Mouse (Mus musculus) embryo, embryonic 10.5 days (tissue): Measurements from ENCODE around the gene Cacna1e.
A peak's percentile ranks its signal among the peaks of the same experiment; 100 is the strongest.

ENCODE experiments used
- DNase-seq: peaks from one replicate; pipeline ENCODE4 v3.0.0-alpha.2; 2015; ENCODE audit warnings: low spot score

The Cacna1e gene

DNA sequence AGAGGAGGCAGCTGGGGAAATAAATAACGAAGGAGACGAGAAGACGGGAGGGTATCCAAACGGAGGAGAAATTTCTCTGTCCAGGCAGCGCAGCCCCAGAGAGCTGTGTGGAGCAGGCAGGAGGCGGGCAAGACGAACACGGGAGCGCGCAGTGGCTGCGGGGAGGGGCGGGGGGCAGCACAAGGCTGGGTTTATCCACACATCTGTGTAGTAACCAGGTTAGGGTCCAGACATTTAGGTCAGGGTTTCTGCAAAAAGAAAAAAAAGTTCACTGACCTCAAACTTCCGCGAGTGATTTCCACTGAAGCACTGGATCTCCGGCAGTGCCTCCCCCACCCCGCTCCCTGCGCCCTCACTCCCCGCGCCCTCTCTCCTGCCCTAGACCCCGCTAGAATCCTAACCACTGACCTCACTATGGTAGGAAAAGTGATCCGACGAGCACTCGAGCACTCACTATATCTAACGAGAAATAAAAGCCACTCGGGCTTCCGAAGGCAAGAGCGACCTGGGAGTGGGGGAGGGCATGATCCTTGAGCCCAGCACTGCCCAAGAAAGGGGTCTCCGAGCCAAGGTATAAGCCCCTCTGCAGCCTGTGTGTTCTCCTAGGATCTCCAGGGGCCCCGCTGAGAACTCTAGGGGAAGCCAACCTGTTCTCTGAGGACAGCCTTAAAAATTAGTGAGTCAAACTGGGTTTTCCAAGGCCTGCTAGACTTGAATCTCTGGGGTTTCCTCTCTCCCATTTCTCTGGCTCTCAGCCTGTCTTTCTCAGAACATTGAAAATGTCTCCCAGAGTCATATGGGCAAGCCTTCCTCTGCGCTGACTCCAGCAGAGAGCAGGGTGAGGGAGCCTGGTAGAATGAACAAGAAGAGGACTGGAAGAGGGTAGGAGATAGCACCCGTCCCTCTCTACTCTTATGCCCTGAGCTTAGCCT lies at the start of gene Cacna1e:
Gene Cacna1e (minus strand): TSS at position 227 of the 932 bp plus-strand sequence.
- DNase-seq = peak; percentile 61

DNA sequence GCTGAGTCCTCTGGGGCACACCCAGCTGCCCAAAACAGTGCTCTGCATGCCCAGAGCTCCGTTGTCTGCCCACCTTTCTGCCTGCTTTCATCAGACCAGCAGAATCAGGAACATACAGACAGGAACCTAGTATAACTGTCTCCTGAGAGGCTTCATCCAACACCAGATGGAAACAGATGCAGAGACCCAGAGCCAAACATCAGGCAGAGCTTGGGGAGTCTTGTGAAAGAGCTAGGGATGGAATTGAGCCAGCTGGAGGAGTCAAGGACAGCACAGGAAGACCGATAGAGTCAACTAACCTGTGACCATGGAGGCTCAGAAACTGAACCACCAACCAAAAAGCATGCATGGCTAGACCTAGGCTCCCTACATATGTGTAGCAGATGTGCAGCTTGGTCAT lies 34.1 kb upstream of the Cacna1e start:
- no peak for DNase-seq

DNA sequence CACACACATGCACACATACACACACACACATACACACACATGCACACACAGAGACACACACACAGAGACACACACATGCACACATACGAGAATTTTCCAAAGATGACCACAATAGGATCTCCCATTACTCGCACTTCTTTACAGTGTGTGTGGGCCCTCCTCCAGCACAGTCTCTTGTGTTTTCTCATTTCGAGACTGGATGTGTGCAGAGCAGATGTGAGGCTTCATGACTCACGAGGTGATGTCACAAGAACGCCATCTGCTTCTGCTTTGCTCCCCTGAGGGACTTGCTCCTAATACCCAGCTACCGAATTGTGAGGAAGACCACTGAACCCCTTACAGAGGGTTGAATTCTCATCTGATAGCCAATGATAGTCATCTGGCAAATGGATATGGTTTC lies 33.1 kb upstream of the Cacna1e start:
- DNase-seq = peak; percentile 4

DNA sequence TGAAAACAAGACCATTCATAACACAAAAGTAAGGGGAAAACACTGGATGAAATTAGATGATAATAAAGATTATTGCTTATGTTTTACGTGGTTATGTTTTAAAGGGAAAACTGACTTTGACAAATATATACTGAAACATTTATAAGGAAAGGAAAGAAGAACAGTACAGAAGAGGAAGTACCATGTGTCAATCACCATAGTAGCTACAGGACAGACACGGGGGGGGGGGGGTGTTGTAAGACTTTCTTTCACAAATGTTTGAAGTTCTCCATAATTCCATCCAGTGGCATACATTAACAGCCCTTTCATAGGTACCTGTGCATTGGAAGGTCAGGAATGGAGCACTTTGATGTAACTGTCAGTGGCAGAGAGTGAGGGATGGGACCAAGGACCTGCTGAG lies 25.3 kb upstream of the Cacna1e start:
- DNase-seq = no peak

DNA sequence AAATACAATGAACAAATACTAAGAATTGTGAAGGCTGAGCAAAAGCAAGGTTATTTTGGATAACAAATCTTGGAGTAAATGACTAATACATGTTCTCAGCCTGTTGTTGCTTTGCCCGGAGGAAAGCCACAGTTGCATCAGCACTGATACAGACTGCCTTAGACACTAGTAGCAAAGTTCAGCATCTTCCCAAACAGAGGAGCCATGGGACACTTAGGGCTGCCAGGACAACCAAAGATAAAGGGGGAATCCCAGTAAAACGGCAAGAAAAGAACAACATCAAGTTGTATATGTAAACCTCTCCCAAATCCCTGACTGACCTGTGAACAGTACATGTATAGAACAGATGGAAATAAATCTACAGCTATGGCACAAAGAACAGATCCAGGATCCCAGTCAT lies 13.1 kb upstream of the Cacna1e start:
- no peak for DNase-seq

DNA sequence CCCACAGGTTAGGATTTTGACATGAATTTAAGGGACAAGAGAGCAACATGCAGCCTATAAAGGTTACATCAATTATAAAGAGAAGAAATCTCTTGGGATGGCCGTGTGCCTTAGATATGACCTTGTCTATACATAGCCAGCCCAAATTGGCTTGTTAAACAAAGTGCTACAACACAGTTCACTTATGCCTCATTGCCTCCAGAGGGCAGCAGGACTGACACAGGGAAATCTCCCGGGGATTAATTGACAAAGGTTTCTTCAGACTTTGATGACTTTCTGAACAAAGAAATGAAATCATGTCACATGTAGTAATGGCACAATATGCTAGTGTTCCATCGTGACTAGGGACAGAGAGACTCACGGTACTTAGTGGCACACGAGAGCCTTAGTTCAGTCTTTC lies 5.9 kb upstream of the Cacna1e start:
- peak; percentile 14 for DNase-seq

DNA sequence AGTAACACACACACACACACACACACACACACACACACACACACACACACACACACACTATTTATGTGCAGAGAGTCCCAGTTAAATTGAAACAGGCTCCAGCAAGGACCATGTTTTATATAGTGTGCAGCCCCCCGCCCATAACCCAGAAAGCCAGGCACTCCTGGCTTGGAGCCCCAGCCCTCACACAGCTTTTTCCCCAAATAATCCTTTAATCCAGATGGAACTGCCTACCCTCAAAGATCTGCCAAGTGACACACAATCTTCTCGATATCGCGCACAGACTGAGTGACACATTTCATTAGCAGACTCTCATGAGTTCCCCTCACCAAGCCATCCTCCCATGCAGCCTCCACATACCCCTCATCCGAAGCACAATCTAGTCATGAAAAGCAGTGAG lies 4.2 kb upstream of the Cacna1e start:
- DNase-seq = no peak

DNA sequence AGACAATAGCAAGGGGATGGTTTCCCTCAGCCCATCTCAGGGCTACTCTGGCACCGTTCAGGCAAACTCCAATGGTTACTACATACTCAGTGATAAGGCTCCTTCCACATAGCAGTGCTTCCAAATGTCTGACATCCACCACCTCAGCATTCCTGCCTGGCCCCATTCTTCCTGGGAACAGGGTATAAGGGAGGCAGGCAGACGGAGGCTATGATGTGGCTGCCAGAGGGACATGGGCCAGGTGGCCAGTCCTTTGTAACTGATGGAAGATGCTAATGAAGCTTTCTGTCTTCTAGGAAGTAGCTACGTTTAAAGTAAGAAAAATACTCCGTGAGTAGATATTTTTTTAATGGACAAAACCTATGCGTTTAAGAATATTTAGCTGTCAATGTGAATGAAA lies 3.7 kb upstream of the Cacna1e start:
- no peak for DNase-seq

DNA sequence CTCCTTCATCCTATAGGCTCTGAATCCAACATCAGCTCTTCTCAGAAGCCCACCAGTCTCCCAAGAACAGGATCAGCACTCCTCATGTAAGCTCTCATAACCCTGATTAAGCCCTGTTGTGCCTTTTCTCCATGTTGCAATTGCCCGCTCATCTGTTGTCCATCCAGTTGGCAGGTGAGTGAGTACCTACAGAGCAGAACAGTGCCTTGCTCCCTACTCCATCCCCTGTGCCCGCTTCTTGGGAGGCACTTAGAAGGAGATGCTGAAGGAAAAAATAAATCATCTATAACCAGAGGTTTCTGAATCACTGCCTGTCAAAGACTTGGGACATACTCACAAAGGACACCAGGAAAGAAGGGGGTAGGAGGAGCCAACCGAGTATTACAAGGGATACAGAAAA lies 3.2 kb upstream of the Cacna1e start:
- no peak for DNase-seq

DNA sequence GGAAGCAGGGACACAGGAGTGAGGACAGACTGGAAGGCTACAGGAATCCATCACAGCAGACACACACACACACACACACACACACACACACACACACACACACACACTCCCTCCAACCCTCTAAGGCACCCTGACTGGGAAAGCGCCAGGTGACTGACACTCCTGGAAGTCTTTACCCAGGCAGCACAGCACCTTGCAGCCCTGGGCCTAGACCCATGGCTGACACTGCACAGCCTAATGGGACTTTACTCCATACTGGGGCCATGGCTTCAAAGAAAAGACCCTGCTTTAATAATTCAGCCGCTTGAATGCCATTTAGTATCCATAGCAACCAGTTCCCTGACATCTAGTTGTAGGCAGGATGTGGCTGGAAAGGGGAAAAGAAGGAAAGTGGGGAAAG lies 2.3 kb upstream of the Cacna1e start:
- DNase-seq = peak; percentile 64

DNA sequence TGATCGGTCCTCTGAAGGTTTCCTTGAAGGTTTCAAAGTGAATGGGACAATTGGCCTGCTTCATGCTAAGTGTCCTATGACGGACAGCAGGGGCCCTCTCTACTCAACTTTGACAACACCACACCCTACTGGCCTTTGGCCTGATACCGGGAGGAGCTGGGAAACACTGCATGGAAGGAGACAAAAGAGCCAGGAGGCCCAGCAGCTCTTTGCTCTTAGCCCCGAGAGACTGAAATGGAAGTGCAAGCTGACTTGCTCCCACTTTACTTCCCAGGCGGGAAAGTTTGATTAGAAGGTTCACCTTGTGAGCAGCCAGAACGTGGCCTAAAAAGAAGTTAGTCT lies 877 bp upstream of the Cacna1e start:
- peak; percentile 41 for DNase-seq

DNA sequence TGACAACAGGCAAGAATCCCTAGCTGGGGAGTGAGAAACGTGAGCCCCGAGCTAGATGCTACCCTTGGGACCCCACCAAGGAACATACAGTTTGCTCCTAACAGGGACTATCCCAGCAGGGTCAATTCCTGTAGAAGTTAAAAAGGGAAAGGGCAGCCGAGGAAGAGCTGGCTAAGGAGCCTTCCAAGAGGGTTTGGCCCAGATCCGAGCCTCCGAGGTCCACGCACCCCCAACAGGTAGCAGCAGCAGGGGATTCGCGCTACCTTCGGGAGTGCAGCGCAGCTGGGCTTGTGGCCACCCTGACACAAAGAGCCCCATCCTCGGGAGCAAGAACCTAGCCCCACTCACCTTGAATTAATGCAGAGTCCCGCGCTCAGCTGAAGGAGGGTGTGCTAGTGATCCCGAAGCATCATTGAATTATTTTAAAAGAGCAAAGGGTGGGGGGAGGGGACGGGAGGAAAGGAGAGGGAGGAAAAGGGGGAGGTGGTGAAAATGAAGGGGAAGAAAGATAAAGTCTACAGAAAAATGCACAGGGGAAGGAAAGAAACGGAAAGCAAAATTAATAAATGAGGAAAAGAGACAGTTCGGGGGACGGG lies 607 bp downstream of the Cacna1e start:
- DNase-seq = peak; percentile 28

DNA sequence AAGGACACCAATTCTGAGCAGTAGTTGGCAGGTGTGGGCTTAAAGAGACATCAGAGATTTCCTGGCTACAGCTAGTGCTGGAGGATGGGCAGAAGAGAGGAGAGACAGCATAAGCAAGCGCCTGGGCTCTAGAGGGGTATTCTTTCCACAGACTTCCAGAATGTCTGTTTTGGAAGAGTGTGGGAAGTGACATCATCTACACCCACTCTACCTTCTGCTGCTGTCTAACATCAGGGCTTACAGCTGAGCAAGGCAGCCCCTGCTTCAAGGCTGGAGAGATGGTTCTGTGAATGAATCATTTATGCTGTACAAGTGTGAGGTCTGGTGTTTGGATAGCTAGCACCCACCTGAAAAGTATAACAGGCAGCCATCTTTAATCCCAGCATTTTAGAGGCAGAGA lies 18.3 kb downstream of the Cacna1e start:
- no peak for DNase-seq

DNA sequence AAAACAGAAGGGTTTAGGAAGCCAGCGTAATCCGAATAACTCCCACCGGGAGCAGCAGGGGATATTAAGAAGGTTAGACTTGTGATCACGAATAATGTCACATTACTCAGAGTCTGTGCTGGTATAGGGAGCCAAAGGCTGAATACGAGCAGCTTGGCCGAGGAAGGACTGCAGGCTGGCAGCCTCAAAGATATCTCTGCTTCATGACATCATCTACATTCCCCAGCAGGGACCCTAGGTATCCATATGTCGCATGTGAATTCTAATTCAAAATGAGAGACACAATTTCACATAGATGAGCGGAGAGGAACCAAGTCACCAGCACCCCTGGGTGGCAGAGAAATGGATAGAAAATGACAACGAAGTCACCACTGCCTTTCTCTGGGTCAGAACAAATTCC lies 22.9 kb downstream of the Cacna1e start:
- DNase-seq = no peak

DNA sequence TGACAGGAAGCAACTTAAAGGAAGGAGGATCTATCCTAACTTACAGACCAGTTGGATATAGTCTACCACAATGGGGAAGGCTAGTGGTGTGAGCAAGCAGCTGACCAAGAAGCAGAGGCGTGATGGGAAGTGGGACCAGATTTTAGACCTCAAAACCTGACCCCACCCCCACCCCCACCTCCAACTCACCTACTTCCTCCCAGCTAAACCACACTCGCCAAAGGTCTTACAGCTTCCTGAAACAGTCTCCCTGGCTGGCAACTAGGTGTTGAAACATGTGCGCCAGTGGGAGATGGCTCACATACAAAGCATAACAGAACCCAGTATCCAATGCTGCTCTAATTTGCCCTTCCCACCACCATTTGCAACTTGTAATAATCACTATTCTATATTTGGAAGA lies 29.7 kb downstream of the Cacna1e start:
- DNase-seq = no peak

DNA sequence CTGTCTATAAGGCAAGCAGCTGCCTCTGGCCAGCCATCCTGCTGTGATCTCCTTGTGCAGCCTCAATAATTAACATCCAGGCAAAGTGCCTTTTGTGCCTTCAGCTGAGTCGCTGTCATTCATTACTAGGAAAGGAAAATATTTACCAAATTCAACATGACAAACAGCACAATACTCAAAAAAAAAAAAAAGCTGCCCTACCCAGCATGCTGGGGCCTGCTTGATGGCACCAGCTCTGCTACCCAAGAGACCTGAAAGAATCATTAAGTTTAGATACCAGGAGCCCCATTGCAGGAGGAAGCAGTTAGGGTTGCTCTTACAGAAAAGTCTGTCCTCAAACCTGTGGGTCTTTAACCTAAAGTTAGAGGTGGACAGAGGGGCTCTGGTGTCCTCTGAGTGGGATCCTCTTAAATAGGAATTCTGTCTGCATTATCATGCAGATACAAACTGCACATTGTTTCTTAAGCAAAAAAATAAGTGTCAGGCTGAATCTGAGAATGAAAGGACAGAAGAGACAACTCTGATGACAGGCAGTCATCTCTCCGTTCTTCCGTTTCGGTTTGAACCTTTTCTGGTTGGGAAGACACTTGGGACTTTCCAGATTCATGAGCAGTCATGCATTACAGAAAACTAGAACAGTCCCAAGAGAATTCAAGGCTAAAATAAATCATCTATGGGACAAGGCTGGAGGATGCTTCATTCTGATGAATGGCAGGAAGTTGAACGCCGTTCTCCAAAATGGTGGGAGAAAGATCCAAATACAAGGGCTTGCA lies 33.6 kb downstream of the Cacna1e start:
- DNase-seq = no peak

DNA sequence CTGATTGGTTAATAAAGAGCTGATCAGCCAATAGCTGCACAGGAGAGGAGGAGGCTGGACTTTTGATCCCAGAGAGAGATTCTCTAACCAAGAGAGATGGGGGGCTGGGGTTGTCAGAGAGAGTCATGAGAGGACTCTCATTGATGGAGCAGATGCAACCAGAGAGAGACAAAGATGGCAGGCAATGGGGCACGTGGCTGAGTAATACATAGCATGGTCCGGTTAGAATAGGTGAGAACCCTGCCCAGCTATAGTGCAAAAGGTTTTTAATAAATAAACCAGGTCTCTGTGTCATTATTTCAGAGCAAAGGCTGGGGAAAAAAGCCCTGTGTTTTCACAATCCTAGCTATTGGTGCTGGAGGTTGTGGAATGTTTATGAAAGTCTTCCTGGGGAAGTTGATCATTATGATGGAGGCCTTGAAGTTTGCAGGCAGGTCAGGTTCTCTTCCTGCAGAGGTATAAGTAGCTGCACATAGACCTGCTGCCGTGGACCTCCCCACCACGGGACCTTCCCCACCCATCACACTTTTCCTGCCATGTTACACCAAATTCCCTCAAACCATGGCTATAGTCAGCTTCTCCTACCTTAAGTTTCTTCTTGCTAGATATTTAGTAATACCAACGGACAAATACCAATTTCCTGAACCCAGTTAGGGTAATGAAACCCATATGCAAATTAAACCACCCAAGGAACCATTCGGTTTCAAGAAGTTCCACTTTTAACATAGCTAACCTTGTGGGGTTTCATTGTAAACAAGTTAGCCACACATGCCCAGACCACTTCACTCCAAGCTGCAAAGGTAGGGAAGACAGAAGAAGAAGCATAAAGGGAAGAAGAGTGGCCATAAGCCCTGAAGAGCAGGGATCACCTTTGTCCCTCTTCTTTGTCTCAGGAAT lies 35.4 kb downstream of the Cacna1e start:
- DNase-seq = no peak

DNA sequence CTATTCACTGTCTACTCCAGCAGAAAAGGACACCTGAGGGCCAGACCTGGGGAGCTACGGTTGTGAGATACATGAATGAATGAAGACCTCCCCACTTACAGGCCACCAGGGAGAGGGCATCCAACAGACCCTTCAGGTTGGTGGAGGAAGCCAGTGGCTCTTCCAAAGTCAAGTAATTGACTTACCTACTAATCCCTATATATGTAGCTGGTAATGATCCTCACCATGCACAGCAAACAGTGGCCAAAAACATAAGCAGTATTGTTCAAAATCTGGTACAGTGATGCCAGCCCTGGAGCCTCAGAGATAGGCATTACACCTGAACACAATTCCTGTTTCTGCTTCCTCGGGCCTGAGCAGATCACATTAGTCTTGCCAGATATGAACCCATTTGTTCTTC lies 37.4 kb downstream of the Cacna1e start:
- no peak for DNase-seq

DNA sequence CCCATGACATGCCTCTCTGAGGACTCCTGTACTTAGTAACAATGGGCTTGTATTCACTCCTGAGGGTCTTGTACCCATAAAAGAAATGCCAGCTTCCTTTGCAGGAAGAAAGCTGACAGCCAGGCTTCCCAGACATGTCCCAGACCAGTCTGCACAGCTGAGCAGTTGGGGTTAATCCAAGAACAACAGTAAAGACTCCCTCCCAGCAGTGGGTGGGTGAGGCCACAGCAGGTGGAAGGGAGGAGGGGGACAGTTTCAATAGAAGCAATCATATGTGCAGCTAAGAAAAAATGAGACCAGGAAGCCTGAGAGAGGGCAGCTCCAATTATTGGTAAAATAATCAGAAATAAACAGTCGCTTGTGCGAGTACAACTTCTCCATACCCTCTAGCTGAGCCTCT lies 40.9 kb downstream of the Cacna1e start:
- DNase-seq = no peak

DNA sequence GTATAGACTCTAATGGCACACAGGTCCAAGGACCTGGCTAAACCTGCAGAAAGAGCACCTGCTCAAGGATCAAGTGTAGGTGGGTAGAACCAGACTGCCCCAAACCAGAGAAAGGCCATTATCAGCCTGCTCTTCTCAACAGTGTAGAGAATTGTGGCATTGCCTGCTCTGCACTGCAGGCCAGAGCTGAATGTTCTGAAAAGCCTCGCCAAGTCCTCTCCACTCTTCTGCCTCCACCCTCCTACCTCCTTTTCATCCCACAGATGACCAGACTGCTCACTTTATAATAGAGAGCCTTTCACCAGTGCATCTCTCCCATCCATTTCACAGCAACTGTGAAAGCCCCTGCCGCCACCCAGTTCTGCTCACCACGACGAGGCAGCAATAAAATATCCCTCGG lies 42.0 kb downstream of the Cacna1e start:
- no peak for DNase-seq

DNA sequence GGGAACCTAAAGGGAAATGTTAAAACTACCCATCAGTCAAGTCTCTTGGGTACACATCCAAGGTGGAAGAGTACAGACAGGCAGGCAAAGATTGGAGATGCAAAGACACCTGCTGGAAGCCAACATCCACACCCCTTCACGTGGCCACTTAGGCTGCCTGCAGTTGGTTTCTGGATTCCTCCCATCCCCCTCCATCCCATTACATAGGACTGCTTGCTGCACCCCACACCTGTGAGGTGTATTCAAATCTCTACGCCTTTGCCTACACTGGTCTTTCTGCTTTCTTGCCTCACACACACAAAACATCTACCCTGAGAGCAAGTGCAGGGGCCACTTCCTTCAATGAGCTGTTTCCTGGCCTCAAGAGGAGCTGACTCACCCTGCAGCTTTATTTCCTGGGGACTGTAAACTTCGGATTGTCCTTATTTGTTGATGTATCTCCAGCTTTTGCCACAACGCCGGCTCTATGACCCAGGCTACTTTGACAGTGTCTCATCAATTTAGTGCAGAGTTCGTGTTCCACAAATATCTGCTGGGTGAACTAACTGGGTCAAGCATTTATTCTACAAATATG lies 43.2 kb downstream of the Cacna1e start:
- no peak for DNase-seq

DNA sequence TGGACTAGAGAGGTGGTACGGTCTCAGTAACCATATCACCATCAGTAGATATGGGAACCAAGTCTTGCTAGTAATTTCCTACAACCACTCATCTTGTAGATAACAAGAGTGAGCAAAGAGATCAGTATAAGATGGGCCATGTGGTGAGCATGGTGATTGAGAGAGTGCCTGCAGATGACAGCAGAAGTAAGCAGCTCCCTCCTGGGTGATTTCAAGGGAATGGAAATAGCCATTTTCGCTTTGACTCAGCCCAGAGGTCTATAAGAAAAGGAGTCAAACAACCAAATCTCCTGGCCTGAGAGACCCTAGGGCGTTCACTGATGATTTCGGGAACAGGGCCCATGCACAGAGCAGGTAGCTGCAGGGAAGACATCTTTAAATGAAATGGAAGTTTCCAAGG lies 45.0 kb downstream of the Cacna1e start:
- DNase-seq = no peak
